Comparison of ENCODE assay signal across 18 mouse cellular contexts in genomic region chr4:136969503-136970276, GRCm38 (mm10). TPM values are rescaled to one million over a fixed set of nuclear protein-coding genes. Genes with fewer than 3 reads are reported as not detected.
DNase-seq lines count a peak whose midpoint lies in the region; ATAC-seq and TF ChIP-seq lines count a peak whose summit lies in the region.
"Had no signal": no experiment of that assay in that cellular context is flagged by ENCODE, and none has a peak within 500 bp of the region (broad histone marks: within the 10 kb centered on the region; RNA-seq: fewer than 3 reads in every experiment).

No protein-coding gene starts in this region.

- DNase-seq in lung, postnatal 0 days (ENCODE audit: low spot score) = no peak
- DNase-seq in lung, postnatal 10 days = no peak
- peak; percentile 54 for DNase-seq in ES-CJ7 (ENCODE audit: low read depth, low spot score)
- DNase-seq in midbrain, postnatal 0 days (ENCODE audit: low spot score) = no peak
- DNase-seq in left cerebral cortex, adult 11 months (ENCODE audit: low spot score) = no peak
- DNase-seq: adrenal gland, postnatal 36 days; cerebellum, postnatal 25 days; heart, postnatal 36 days; right cerebral cortex, adult 18-20 months had no signal

- TF ChIP-seq EP300 in lung, postnatal 0 days (IDR thresholded peaks at IDR 0.05) = no peak

- H3K27me3 ChIP-seq in intestine, postnatal 0 days (replicated peaks; ENCODE audit: control insufficient read depth, insufficient read depth, low read length) = peaks cover 14% of the 10 kb centered on the region
- peaks cover 49% of the 10 kb centered on the region for H3K27me3 ChIP-seq in intestine, embryonic 15.5 days (replicated peaks)
- peaks cover 17% of the 10 kb centered on the region for H3K27me3 ChIP-seq in lung, postnatal 0 days (replicated peaks; ENCODE audit: insufficient read depth, low read length)
- H3K27me3 ChIP-seq in midbrain, postnatal 0 days (ENCODE audit: insufficient read depth, low read length) = peaks cover 14% of the 10 kb centered on the region

- no peaks in the 10 kb centered on the region for H3K9me3 ChIP-seq in intestine, postnatal 0 days (ENCODE audit: control insufficient read depth)
- no peaks in the 10 kb centered on the region for H3K9me3 ChIP-seq in intestine, embryonic 15.5 days
- no peaks in the 10 kb centered on the region for H3K9me3 ChIP-seq in lung, postnatal 0 days (ENCODE audit: low read length)
- no peaks in the 10 kb centered on the region for H3K9me3 ChIP-seq in midbrain, postnatal 0 days (ENCODE audit: low read length)
- H3K9me3 ChIP-seq: embryonic facial prominence, embryonic 13.5 days; heart, embryonic 12.5 days; limb, embryonic 15.5 days; neural tube, embryonic 15.5 days; stomach, embryonic 15.5 days had no signal

- no peak overlapping the region for H3K4me2 ChIP-seq in intestine, postnatal 0 days (replicated peaks; ENCODE audit: low read depth)
- no peak overlapping the region for H3K4me2 ChIP-seq in intestine, embryonic 15.5 days (replicated peaks)
- no peak overlapping the region for H3K4me2 ChIP-seq in lung, postnatal 0 days (replicated peaks; ENCODE audit: low read depth, low read length)
- H3K4me2 ChIP-seq in midbrain, postnatal 0 days (ENCODE audit: low read depth, low read length, poor library complexity, severe bottlenecking) = no peak overlapping the region
- H3K4me2 ChIP-seq: embryonic facial prominence, embryonic 13.5 days; heart, embryonic 12.5 days; limb, embryonic 15.5 days; neural tube, embryonic 15.5 days; stomach, embryonic 15.5 days had no signal

- H3K4me1 ChIP-seq in intestine, postnatal 0 days (replicated peaks; ENCODE audit: control insufficient read depth, insufficient read depth, low read length) = no peaks in the 10 kb centered on the region
- peaks cover 9% of the 10 kb centered on the region; the same call in 1 of the 2 replicates for H3K4me1 ChIP-seq in intestine, embryonic 15.5 days (replicated peaks)
- H3K4me1 ChIP-seq in lung, postnatal 0 days (ENCODE audit: insufficient read depth, low read depth, low read length) = no peaks in the 10 kb centered on the region
- H3K4me1 ChIP-seq in midbrain, postnatal 0 days (ENCODE audit: insufficient read depth, low read length) = peaks cover 6% of the 10 kb centered on the region
- H3K4me1 ChIP-seq: heart, embryonic 12.5 days had no signal

- no peak overlapping the region for H3K27ac ChIP-seq in intestine, postnatal 0 days (ENCODE audit: low read depth, low read length)
- H3K27ac ChIP-seq in intestine, embryonic 15.5 days = no peak overlapping the region
- no peak overlapping the region for H3K27ac ChIP-seq in lung, postnatal 0 days (ENCODE audit: low read length)
- no peak overlapping the region for H3K27ac ChIP-seq in midbrain, postnatal 0 days (ENCODE audit: low read depth, low read length)
- H3K27ac ChIP-seq: embryonic facial prominence, embryonic 13.5 days; limb, embryonic 15.5 days; macrophage; neural tube, embryonic 15.5 days; stomach, embryonic 15.5 days had no signal

- no peak for ATAC-seq in intestine, postnatal 0 days
- ATAC-seq in intestine, embryonic 15.5 days = no peak
- ATAC-seq in lung, postnatal 0 days = no peak
- ATAC-seq in midbrain, postnatal 0 days (ENCODE audit: low FRiP score) = no peak
- ATAC-seq: inflammation-experienced regulatory T-cells, adult 6 months had no signal

- peak; percentile 29 for TF ChIP-seq CTCF in intestine, postnatal 0 days (IDR thresholded peaks at IDR 0.05; ENCODE audit: low read depth)
- TF ChIP-seq CTCF in lung, postnatal 0 days (IDR thresholded peaks at IDR 0.05) = peak; percentile 38
- TF ChIP-seq CTCF in midbrain, postnatal 0 days (IDR thresholded peaks at IDR 0.05) = peak; percentile 49

- H3K36me3 ChIP-seq in intestine, postnatal 0 days (ENCODE audit: control insufficient read depth, insufficient read depth) = no peaks in the 10 kb centered on the region
- H3K36me3 ChIP-seq in intestine, embryonic 15.5 days = no peaks in the 10 kb centered on the region
- no peaks in the 10 kb centered on the region for H3K36me3 ChIP-seq in lung, postnatal 0 days (ENCODE audit: insufficient read depth, low read length)
- H3K36me3 ChIP-seq in midbrain, postnatal 0 days (ENCODE audit: insufficient read depth, low read length) = no peaks in the 10 kb centered on the region
- H3K36me3 ChIP-seq: embryonic facial prominence, embryonic 13.5 days; heart, embryonic 12.5 days; limb, embryonic 15.5 days; neural tube, embryonic 15.5 days; stomach, embryonic 15.5 days had no signal

- no peak overlapping the region for H3K9ac ChIP-seq in intestine, postnatal 0 days (ENCODE audit: low read depth, low read length)
- H3K9ac ChIP-seq in intestine, embryonic 15.5 days = no peak overlapping the region
- no peak overlapping the region for H3K9ac ChIP-seq in lung, postnatal 0 days (replicated peaks; ENCODE audit: low read depth)
- no peak overlapping the region for H3K9ac ChIP-seq in midbrain, postnatal 0 days (replicated peaks; ENCODE audit: low read length, poor library complexity, severe bottlenecking)
- H3K9ac ChIP-seq: embryonic facial prominence, embryonic 13.5 days; heart, embryonic 12.5 days; limb, embryonic 15.5 days; neural tube, embryonic 15.5 days; stomach, embryonic 15.5 days had no signal

- no peak overlapping the region for H3K4me3 ChIP-seq in intestine, postnatal 0 days (ENCODE audit: low read depth, low read length)
- H3K4me3 ChIP-seq in intestine, embryonic 15.5 days (replicated peaks) = no peak overlapping the region
- no peak overlapping the region for H3K4me3 ChIP-seq in lung, postnatal 0 days (ENCODE audit: low read depth, low read length)
- H3K4me3 ChIP-seq in midbrain, postnatal 0 days (ENCODE audit: low read depth, low read length) = no peak overlapping the region
- H3K4me3 ChIP-seq: embryonic facial prominence, embryonic 13.5 days; heart, embryonic 12.5 days; limb, embryonic 15.5 days; neural tube, embryonic 15.5 days; stomach, embryonic 15.5 days had no signal

- WGBS in intestine, postnatal 0 days = 37% methylated on average over 16 of the region's 16 CpGs
- WGBS in intestine, embryonic 15.5 days = 41% methylated on average over 16 of the region's 16 CpGs
- 29% methylated on average over 15 of the region's 16 CpGs for WGBS in lung, postnatal 0 days
- 34% methylated on average over 16 of the region's 16 CpGs for WGBS in midbrain, postnatal 0 days

RNA-seq across cellular contexts. Expression of gene Epha8, which starts 13.1 kb away (rescaled TPM):
- polyA plus RNA-seq in intestine, postnatal 0 days (2015; fragmentation: Nextera tagmentation; extraction: Ambion mirVana) = 0.10 and 0.14 TPM in 2 replicates
- 0.80 and 0.84 TPM in 2 replicates for polyA plus RNA-seq in intestine, embryonic 15.5 days (2015; fragmentation: Nextera tagmentation; extraction: Ambion mirVana)
- 0.04 and 0.12 TPM in 2 replicates for polyA plus RNA-seq in lung, postnatal 0 days (2015; fragmentation: Nextera tagmentation; extraction: Ambion mirVana)
- 49.9 and 51.1 TPM in 2 replicates for total RNA-seq in midbrain, postnatal 0 days (2014; rRNA removed)
- polyA plus RNA-seq in midbrain, postnatal 0 days (2015; fragmentation: Nextera tagmentation; extraction: Ambion mirVana) = 17.3 and 18.3 TPM in 2 replicates
- total RNA-seq: heart, postnatal 36 days had no signal
- polyA plus RNA-seq: macrophage had no signal
